Mouse (Mus musculus): ENCODE results near the gene Fig4.

GRCm38 (mm10) chr10:41274871-41275270 lies 28.2 kb downstream of the Fig4 start:
- TF ChIP-seq GATA1 (IDR thresholded peaks at IDR 0.05; ENCODE audit: low read length) (no peak), TAL1 (IDR thresholded peaks at IDR 0.05; ENCODE audit: low read length) (no peak)

All from erythroblast, embryonic 14.5 days (primary cell).